Mouse (Mus musculus): Measurements from ENCODE around the gene Ly6c2. TPM values are rescaled to one million over a fixed set of nuclear protein-coding genes. Genes with fewer than 3 reads are reported as not detected.
"Not testable (repeated sequence)": the region's sequence is repeated elsewhere in the genome, so short reads cannot be mapped to it uniquely, and the experiment has no call there.

The Ly6c2 gene
- polyA plus RNA-seq (2016; fragmentation: Nextera tagmentation; extraction: Ambion mirVana) = 0.43 TPM in 1 of 2 replicates, not detected in the other

DNA sequence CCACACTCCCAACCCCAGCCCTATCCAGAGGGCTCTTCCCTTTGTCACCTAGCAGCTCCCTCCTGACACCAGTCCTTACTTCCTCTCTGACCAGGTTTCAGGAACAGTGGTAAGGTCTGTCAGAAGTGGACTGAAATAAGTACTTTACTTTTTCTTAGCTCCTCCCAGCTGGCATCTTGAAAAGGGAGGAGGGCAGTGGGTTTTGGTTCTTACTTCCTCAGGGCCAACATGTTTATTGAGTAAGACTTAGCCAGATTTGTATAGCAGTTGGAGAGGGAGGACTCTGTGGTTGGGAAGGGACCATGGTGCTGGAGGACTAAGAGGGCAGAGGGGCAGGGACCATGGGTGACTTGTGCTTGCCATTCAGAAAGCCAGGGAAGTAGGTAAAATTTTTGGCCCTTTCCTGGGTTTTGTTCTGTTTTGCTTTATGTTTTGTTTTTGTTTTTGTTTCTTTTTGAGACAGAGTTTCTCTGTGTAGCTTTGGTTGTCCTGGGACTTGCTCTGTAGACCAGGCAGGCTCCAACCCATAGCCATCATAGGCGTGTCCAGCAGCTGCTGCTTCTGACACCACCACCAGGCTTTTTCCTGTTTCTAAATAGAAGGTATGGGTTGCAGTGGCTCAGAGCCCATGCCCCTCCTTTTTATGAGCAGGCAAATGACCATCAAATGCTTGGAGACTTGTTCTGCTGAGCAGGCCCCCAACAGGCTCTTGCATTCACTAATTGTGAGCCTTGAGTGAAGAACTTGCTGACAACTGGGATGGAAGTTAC, at the start of gene Ly6c2:
Gene Ly6c2 (minus strand): TSS at position 110 of the 770 bp plus-strand sequence.
- H3K9ac ChIP-seq; H3K4me2 ChIP-seq (replicated peaks); H3K9me3 ChIP-seq (replicated peaks); ATAC-seq (ENCODE audit: low FRiP score); H3K36me3 ChIP-seq; H3K27ac ChIP-seq; H3K4me1 ChIP-seq; H3K27me3 ChIP-seq; H3K4me3 ChIP-seq: not testable (repeated sequence)
- WGBS = no CpG with 5 or more reads among the region's 1 CpGs

DNA sequence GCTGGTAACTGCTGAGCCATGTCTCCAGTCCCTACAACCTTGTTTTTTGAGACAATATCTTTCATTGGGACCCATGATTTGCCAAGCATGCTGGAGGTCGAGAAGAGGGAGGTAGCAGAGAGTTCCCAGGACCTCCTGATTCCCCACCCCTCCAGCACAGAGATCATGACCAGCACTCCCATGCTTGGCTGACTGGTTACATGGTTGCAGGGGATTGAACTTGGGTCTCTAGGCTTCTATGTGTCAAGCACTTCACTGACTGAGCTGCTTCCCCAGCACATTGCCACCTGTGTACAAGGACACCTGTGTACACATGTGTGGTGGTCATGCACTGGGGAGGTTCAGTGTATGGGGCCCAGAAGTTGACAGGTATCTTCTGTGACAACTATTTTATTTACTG, 45.9 kb upstream of the Ly6c2 start:
- Histone ChIP-seq H3K27me3 (no peaks in the 10 kb centered on the region), H3K9ac (no peak overlapping the region), H3K36me3 (no peaks in the 10 kb centered on the region), H3K9me3 (replicated peaks) (no peaks in the 10 kb centered on the region), H3K27ac (no peak overlapping the region), H3K4me1 (no peaks in the 10 kb centered on the region), H3K4me2 (replicated peaks) (no peak overlapping the region), H3K4me3 (no peak overlapping the region)
- 60% methylated on average over 1 of the region's 1 CpGs for WGBS
- ATAC-seq (ENCODE audit: low FRiP score) = no peak

DNA sequence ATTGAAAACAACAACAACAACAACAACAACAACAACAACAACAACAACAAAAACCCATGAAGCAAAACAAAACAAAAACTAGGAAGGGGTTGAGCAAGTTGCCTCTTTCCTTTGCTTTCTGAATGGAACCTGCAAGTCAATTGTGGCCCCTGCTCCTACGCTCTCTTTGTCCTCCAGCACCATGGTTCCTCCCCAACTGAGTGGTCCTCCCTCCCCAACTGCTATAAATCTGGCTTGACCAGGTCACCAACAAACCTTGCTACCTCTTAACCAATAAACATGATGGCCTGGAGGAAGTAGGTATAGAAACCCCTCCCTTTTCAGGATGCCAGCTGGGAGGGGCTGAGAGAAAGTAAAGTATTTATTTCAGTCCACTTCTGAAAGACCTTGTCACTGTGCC, 43.2 kb upstream of the Ly6c2 start, which contains the start of gene Ly6g:
Gene Ly6g (plus strand): TSS at position 301 of the 400 bp plus-strand sequence.
- no peak within 1 kb of the TSS for H3K4me2 ChIP-seq (replicated peaks)
- H3K4me3 ChIP-seq = no peak within 1 kb of the TSS
- WGBS = 86% methylated on average over 1 of the region's 1 CpGs
- no peaks in the 10 kb centered on the region for H3K27me3 ChIP-seq
- H3K9ac ChIP-seq = no peak within 1 kb of the TSS
- H3K9me3 ChIP-seq (replicated peaks) = no peaks in the 10 kb centered on the region
- H3K4me1 ChIP-seq = no peaks in the 10 kb centered on the region
- no peak within 1 kb of the TSS for H3K27ac ChIP-seq
- no peak for ATAC-seq (ENCODE audit: low FRiP score)
- H3K36me3 ChIP-seq = no peaks in the 10 kb centered on the region

DNA sequence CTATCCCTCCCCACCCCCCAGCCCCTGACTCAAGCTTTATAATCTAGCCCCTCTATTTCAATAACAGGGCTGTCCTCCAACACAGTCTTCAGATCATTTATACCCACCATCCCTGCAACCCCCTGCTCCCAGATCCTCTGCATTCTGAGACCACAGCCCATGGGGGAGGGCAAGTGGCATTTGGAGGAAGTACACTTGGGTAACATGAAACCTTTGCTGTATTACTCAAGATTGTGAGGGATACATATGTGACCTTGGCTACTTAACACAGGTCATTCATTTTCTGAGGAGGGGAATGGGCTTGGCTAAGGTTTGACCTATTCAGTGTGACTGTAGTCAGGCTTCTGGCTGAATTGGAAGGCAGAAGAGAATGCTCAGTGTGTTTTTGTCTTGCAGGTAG, 41.3 kb upstream of the Ly6c2 start:
- H3K27ac ChIP-seq = no peak overlapping the region
- H3K36me3 ChIP-seq = no peaks in the 10 kb centered on the region
- H3K9ac ChIP-seq = no peak overlapping the region
- no peak overlapping the region for H3K4me2 ChIP-seq (replicated peaks)
- no peak overlapping the region for H3K4me3 ChIP-seq
- H3K9me3 ChIP-seq (replicated peaks) = no peaks in the 10 kb centered on the region
- H3K4me1 ChIP-seq = no peaks in the 10 kb centered on the region
- ATAC-seq (ENCODE audit: low FRiP score) = no peak
- no peaks in the 10 kb centered on the region for H3K27me3 ChIP-seq

DNA sequence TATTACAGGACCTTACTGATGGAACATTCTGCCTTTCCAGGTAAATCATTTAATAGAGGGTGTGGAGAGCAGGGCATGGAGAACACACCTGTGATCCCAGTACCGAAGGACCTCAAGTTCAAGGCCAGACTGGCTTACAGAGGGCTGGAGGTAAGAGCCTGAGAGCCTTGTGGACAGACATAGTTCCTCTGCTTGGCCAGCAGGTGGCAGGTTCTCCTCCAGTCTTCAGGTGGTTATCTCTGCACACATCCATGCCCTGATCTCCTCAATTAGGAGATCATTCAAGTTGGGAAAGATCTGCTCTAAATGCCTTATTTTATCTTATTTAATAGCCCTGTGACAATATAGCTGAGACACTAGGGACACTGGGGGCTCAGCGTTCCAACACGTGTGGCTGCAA, 32.0 kb upstream of the Ly6c2 start:
- WGBS = 59% methylated on average over 3 of the region's 3 CpGs
- no peak for ATAC-seq (ENCODE audit: low FRiP score)
- H3K4me1 ChIP-seq = no peaks in the 10 kb centered on the region
- H3K9ac ChIP-seq = no peak overlapping the region
- H3K9me3 ChIP-seq (replicated peaks) = no peaks in the 10 kb centered on the region
- no peak overlapping the region for H3K4me2 ChIP-seq (replicated peaks)
- H3K27me3 ChIP-seq = no peaks in the 10 kb centered on the region
- no peak overlapping the region for H3K27ac ChIP-seq
- H3K36me3 ChIP-seq = no peaks in the 10 kb centered on the region
- no peak overlapping the region for H3K4me3 ChIP-seq

DNA sequence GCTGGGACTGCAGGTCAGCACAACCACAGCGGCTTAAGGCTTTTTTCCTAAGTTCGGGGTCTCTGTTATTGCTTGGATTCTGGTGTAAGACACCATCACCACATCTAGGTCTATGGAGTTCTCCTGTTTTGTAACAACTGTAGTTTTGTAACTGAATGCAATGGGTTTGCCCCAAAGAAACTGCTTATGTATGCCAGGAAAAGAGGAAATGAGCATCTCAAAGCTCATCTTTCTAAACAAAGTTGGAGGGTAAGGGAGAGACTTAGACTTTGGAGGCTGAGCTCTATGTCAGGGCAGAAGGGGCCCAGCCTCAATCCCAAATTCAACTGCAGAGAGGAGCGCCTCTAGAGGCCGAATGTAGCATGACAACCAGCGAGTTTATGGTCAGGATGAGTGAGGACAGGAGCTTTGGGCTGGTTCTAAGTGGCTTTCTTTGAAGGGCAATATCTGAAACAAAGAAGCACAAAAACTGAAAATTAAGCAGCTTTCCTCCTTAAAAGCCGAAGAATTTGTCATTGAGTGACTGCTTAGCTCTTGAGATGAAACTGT, 30.1 kb upstream of the Ly6c2 start:
- not testable (repeated sequence) for H3K4me2 ChIP-seq (replicated peaks); H3K4me3 ChIP-seq; H3K36me3 ChIP-seq; ATAC-seq (ENCODE audit: low FRiP score); H3K27ac ChIP-seq; H3K4me1 ChIP-seq; H3K9me3 ChIP-seq (replicated peaks); H3K9ac ChIP-seq; H3K27me3 ChIP-seq
- WGBS = 44% methylated on average over 6 of the region's 6 CpGs

DNA sequence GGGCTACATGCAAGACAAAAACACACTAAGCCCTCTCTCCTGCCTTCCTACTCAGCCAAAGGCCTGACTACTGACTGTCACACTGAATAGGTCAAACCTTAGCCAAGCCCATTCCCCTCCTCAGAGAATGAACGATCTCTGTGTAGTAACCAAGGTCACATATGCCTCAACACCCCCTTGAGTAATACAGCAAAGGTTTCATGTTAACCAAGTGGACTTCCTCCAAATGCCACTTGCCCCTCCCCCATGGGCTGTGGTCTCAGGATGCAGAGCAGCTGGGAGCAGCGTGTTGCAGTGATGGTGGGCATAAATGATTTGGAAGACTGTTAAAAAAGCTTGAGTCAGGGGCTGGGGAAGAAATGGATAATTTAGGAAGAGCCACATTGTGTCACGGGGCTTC, 26.0 kb upstream of the Ly6c2 start:
- WGBS = 65% methylated on average over 3 of the region's 3 CpGs
- H3K27me3 ChIP-seq; H3K9ac ChIP-seq; H3K4me3 ChIP-seq; H3K9me3 ChIP-seq (replicated peaks); H3K4me2 ChIP-seq (replicated peaks); ATAC-seq (ENCODE audit: low FRiP score); H3K4me1 ChIP-seq; H3K36me3 ChIP-seq; H3K27ac ChIP-seq: not testable (repeated sequence)

DNA sequence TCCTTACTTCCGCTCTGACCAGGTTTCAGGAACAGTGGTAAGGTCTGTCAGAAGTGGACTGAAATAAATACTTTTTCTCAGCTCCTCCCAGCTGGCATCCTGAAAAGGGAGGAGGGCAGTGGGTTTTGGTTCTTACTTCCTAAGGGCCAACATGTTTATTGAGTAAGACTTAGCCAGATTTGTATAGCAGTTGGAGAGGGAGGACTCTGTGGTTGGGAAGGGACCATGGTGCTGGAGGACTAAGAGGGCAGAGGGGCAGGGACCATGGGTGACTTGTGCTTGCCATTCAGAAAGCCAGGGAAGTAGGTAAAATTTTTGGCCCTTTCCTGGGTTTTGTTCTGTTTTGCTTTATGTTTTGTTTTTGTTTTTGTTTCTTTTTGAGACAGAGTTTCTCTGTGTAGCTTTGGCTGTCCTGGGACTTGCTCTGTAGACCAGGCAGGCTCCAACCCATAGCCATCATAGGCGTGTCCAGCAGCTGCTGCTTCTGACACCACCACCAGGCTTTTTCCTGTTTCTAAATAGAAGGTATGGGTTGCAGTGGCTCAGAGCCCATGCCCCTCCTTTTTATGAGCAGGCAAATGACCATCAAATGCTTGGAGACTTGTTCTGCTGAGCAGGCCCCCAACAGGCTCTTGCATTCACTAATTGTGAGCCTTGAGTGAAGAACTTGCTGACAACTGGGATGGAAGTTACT, 23.5 kb upstream of the Ly6c2 start:
- not testable (repeated sequence) for H3K9ac ChIP-seq; ATAC-seq (ENCODE audit: low FRiP score); H3K4me3 ChIP-seq; H3K4me1 ChIP-seq; H3K27ac ChIP-seq; H3K4me2 ChIP-seq (replicated peaks); H3K9me3 ChIP-seq (replicated peaks); H3K36me3 ChIP-seq; H3K27me3 ChIP-seq
- 87% methylated on average over 2 of the region's 2 CpGs for WGBS

DNA sequence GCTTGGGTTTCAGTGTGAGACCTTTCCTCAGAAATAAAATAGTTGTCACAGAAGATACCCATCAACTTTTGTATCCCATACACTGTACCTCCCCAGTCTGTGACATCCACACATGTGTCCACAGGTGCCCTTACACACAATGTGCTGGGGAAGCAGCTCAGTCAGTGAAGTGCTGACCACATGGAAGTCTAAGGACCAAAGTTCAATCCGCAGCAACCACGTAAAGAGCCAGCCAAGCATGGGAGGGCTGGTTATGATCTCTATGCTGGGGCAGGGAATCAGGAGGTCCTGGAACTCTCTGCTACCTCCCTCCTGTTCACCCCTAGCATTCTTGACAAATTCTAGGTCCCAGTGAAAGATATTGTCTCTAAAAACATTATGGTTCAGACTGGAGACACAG, 20.6 kb upstream of the Ly6c2 start:
- not testable (repeated sequence) for H3K4me3 ChIP-seq; H3K9me3 ChIP-seq (replicated peaks); H3K27me3 ChIP-seq; H3K4me1 ChIP-seq; H3K9ac ChIP-seq; ATAC-seq (ENCODE audit: low FRiP score); H3K36me3 ChIP-seq; H3K4me2 ChIP-seq (replicated peaks); H3K27ac ChIP-seq
- 94% methylated on average over 2 of the region's 2 CpGs for WGBS

DNA sequence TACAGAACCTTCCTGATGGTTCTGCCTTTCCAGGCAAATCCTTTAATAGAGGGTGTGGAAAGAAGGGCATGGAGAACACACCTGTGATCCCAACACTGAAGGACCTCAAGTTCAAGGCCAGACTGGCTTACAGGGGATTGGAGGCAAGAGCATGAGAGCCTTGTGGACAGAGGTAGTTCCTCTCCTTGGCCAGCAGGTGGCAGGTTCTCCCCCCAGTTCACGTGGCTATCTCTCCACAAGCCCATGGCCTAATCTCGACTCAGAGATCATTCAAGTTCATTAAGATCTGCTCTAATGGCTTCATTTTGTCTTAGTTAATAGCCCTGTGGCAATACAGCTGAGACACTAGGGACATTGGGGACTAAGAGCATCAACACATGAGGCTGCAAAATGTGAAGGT, 8.3 kb upstream of the Ly6c2 start:
- H3K4me2 ChIP-seq (replicated peaks) = no peak overlapping the region
- no peaks in the 10 kb centered on the region for H3K36me3 ChIP-seq
- no peaks in the 10 kb centered on the region for H3K27me3 ChIP-seq
- H3K4me3 ChIP-seq = no peak overlapping the region
- H3K4me1 ChIP-seq = no peaks in the 10 kb centered on the region
- H3K9ac ChIP-seq = no peak overlapping the region
- H3K27ac ChIP-seq = no peak overlapping the region
- no peak for ATAC-seq (ENCODE audit: low FRiP score)
- H3K9me3 ChIP-seq (replicated peaks) = no peaks in the 10 kb centered on the region
- 23% methylated on average over 2 of the region's 2 CpGs for WGBS

DNA sequence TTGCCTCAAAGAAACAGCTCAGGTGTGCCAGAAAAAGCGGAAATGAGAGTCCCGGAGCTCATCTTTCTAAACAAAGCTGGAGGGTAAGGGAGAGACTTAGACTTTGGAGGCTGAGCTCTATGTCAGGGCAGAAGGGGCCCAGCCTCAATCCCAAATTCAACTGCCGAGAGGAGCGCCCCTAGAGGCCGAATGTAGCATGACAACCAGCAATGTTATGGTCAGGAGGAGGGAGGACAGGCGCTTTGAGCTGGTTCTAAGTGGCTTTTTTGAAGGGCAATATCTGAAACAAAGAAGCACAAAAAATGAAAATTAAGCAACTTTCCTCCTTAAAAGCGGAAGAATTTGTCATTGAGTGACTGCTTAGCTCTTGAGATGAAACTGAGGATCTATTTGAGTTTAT, 7.0 kb upstream of the Ly6c2 start:
- ATAC-seq (ENCODE audit: low FRiP score) = not testable (repeated sequence)
- 31% methylated on average over 6 of the region's 7 CpGs for WGBS

DNA sequence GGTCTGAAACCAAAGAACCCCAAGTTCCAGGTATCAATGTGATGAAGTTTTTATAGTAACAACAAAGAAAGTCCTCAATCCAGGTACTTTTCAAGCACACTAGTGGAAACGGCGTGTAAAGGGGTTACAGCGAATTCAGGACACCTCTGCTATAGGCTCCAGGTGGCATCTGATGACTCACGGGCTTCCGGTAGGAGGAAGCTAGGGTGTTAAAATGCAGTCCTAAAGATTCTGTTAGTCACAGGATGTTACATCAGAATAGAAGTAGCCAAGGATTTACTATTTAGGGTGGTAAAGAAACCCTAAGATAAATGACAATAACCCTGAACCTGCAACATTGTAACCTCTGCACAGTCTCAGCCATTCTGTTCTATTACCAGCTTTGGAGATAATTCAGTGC, 5.7 kb upstream of the Ly6c2 start:
- not testable (repeated sequence) for H3K9ac ChIP-seq; ATAC-seq (ENCODE audit: low FRiP score); H3K4me3 ChIP-seq; H3K9me3 ChIP-seq (replicated peaks); H3K36me3 ChIP-seq; H3K27me3 ChIP-seq; H3K4me1 ChIP-seq; H3K4me2 ChIP-seq (replicated peaks); H3K27ac ChIP-seq
- 89% methylated on average over 5 of the region's 5 CpGs for WGBS

More for the DNA sequence above, 7.0 kb upstream of the Ly6c2 start:
- not testable (repeated sequence) for H3K4me1 ChIP-seq; H3K9ac ChIP-seq; H3K4me3 ChIP-seq; H3K27me3 ChIP-seq; H3K27ac ChIP-seq; H3K36me3 ChIP-seq; H3K4me2 ChIP-seq (replicated peaks); H3K9me3 ChIP-seq (replicated peaks)

DNA sequence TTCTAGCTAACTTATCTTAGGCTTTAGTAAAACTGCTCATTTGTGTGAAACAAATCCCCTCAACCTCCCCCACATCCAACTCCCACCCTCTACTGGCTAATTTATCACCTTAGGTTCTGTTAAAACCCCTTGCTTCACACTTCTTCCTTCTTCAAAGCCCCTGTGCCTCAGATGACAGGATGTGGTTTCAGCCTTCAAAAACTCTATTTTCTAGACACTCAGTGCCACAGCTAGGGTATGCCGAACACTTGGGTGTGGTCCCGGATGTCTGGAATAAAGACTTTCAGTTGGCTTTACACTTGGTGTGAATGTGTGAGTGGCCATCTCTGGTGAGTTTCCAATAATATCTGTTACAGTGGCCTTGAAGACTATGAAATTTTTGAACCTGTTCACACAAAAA, 4.8 kb upstream of the Ly6c2 start:
- no peak for ATAC-seq (ENCODE audit: low FRiP score)

More for the DNA sequence above, 4.8 kb upstream of the Ly6c2 start:
- Histone ChIP-seq H3K36me3 (no peaks in the 10 kb centered on the region), H3K4me3 (no peak overlapping the region), H3K4me1 (no peaks in the 10 kb centered on the region), H3K27me3 (no peaks in the 10 kb centered on the region), H3K9me3 (replicated peaks) (no peaks in the 10 kb centered on the region), H3K9ac (no peak overlapping the region), H3K27ac (no peak overlapping the region), H3K4me2 (replicated peaks) (no peak overlapping the region)
- WGBS = 91% methylated on average over 2 of the region's 2 CpGs

All from hindbrain, embryonic 12.5 days (tissue).